Mouse (Mus musculus) cerebellum, postnatal 4 days (tissue): ENCODE data around the gene Ociad1.

Experiments
- DNase-seq, 2 experiments: peaks; one replicate each; pipeline ENCODE4 v3.0.0; 2022; ENCODE audit warnings: low spot score in 2 of 2, mixed read lengths in 1 of 2

Gene Ociad1

DNA sequence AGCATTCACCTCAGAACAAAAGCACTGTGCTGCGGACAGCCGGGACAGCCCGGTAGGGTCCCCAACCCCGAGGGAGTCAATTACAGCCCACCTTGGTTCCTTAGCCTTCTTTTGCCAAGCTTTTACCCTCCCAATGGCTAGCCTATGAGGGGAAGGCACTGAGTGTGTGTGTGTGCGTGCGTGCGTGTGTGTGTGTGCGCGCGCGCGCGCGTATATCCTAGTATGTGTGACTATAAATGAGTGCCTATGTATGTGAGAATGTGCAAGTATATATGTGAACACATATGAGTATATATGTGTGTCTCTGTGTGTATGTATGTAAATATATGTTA, 46.2 kb downstream of the Ociad1 start:
- no peak for DNase-seq

DNA sequence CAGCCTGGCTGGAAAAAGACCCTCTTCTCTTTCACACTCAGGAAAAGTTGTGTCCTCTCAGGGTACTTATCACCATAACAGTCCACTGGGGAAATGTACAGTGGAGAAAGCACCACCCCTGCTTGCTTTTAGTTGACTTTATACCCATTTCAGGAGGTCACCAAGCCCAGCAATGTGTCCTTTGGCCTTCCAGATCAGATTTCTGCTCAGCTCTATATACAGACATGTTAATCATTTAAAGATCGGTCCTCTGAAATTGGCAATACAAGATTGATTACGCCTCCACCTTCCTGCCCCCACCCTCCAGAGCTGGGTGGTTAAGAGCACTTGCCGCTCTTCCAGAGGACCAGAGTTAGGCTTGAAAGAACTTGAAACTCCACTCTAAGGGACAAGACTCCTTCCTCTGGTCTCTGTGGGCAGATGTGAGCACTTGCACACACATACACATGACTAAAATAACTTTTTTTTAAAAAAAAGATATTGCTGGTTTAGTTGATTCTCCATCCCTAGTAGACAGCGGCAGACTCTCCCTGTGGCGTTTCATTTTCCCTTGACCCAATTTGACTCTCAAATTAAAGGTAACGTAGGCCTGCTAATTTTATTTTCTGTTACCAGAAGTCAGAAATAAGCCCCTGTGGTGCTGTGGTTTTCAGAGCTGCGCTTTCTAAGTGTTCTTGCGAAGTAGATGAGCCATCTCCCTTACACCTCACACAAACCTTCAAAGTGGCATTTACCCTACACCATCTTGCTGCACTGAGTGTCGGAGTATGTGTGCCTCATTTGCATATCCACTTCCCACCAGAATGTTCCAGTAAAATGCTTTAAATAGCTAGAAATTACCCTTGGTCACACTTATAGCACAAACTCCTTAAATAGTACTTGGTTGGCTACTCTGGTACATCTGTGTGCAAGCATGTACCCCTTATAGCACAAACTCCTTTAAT, 47.5 kb downstream of the Ociad1 start:
- no peak for DNase-seq

DNA sequence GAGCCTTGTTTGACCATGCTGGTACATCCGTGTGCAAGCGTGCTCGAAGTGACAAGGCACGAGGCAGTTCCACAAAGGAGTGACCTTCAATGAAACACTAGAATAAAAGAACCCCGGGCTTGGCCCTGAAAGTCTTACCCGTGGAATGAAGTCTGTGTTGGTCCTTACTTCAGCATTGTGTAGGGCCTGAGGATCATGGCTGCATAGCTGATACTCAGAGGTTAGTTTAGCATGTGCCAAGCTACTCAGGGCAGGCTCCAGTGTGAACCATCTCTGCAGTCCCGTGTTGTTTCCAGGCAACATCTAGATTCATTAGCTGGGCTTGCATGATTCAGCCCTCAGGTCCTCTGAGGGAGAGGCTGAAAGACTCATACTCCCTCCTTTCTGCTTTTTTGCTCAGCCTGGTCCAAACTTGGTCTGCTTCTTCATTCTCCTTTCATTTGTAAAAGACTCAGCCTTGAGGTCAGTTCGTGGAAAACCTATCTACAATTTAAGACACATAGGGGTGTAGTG, 48.2 kb downstream of the Ociad1 start, which contains the start of gene Ociad2:
Ociad2 (minus strand) TSS at position 306 of the 513 bp plus-strand sequence.
- no peak for DNase-seq

DNA sequence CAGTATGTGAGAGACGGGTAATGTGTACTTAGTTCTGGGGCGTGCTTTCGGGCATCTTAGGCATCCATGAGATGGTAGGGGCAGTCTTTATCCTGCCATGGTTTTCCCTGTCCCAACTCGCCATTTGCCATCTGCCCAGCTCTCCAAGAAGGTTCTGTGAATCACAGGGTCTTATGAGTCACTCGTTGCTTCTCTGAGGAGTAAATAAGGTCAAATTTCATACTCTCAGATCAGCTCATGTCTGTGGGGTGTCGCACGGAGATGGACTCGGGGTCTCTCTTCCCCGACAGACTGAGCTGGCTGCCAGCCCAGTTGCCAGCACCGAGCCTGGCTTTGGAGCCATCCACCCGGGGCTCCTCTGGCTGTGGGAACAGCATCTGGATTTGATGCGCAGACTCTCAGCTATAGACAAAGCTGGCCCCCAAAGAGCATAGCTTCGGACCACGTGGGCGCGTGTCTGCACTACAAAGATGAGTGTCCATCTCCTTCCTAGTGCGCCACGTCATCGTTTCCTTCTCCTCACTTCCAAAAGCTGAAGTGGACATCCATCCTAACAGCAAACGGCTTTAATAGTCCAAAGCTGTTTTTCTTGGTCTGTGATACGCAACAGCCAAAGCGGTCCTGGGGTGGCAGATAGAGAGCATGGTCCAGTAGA, 50.2 kb downstream of the Ociad1 start:
- DNase-seq, result no peak

DNA sequence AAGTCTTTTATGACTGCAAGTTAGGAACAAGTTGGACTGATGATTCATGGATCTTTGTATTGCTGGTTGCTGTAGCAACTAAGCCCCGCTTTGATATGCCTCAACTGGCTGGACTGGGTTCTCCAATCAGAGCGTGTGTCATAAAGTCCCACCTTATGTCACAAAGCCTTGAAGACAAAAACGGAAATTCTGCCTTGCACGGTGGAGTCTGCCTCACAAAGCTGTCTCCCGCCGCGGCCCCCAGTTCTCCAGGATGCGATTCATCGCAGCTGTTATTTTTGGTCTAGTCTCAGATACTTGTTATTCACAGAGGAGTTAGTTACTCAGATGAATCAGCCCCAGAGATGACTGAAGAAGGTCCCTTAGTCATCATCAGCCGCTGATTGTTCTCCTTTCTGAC, 51.7 kb downstream of the Ociad1 start:
- DNase-seq, result peak in 1 of 2 experiments; percentile 10

DNA sequence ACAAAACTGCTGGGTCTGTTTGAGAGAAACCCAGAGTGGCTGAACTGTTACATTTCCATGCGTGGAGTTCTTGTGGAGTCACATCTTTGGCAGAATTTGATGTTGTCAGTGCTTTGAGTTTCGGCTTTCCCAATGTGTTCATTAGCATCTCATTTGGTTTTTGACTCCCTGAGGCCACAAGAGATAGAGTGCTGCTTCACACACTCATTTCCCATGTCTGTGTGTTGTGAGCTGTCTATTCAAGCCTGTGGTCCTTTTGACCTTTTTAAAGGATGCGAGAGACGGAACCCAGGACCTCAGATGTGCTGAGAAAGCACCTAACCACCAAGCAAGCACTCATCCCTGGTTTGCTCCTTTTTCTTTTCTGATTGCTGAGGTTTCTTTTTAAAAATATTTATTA, 52.7 kb downstream of the Ociad1 start:
- no peak for DNase-seq

DNA sequence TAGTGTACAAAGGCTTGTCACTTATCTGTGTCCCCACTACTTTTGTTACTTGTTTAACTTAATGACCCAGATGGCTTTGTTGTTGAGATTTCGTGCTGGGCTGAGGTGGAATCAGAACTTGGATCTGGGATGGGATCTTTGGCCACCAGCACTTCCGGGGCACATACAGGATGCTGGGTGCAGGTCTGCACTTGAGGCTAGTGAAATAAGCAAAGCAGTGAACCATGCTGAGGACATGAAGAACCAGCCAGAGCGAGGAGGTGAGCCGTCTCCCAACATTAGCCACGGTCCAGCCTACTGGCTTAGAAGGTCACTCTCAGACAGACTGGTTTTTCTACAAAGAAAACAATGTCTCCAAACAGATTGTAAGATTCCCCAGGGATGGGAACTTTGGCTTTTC, 56.9 kb downstream of the Ociad1 start:
- DNase-seq, result no peak

DNA sequence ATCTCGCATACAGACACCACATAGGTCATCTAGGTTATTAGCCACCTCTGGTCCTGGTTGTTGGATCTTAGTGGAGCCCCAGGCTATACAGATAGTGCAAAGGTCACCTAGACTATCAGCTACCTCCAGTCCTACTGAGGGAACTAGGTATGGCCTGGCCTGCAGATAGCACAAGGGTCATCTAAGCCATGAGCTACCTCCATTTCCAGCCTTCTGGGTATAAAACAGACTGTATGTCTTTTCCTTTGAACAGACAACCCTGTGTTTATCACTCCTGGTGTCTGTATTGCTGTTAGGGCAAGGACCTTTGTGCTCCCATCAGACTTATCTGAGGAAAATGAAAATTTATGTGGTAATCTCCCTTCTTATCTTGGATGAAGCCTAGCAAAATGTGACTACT, 59.2 kb downstream of the Ociad1 start:
- no peak for DNase-seq

DNA sequence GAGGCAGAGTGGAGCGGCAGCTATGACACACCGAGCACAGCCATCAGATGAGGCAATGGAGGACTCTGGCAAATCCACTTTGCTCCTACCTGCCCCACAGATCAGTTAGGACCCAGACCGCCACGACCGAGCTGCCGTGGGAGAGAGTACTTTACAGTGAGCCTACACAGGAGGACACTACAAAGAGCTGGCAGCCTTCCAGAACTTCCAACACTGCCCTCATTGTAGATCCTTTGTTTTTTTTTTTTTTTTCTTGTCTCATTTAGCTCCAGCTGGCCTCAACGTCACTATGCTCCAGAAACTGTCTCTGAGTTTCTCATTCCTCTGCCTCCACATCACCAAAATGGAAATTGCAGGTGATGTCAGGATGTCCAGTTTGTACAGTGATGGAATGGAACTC, 60.9 kb downstream of the Ociad1 start:
- DNase-seq, result no peak

DNA sequence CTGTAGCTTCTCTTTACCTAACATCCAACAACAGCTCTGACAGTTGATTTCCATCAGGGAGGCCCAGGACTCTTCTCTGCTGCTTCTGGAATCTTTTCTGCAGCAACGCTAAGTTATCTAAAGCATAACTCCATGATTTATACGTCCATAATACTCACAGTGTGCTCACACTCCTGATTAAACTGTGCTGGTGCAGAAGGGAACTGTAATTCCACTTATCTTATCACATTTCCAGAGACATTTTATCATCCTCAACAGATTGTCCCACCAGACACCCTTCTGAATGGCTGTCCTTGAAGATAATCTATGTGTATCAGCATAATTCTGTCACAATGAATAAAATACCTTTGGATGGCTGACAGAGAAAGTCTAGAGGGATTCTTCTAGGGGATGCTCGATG, 61.4 kb downstream of the Ociad1 start:
- no peak for DNase-seq

DNA sequence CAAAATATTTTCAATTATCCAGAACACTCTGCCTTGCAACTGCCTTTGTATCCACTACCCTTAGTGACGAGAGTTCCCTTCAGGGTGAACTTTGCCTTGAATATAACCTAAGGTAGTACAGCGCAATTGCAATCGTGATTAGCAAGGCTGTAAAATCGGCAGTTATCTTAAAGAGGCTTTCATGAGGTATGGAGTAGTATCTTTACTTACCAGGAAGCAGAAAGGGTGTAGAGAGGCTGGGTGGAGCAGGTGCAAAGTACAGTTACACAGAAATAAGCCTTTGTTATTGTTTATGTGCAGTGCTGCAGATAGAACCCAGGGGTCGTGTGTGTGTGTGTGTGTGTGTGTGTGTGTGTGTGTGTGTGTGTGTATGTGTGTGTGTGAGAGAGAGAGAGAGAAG, 62.8 kb downstream of the Ociad1 start:
- DNase-seq, result no peak

DNA sequence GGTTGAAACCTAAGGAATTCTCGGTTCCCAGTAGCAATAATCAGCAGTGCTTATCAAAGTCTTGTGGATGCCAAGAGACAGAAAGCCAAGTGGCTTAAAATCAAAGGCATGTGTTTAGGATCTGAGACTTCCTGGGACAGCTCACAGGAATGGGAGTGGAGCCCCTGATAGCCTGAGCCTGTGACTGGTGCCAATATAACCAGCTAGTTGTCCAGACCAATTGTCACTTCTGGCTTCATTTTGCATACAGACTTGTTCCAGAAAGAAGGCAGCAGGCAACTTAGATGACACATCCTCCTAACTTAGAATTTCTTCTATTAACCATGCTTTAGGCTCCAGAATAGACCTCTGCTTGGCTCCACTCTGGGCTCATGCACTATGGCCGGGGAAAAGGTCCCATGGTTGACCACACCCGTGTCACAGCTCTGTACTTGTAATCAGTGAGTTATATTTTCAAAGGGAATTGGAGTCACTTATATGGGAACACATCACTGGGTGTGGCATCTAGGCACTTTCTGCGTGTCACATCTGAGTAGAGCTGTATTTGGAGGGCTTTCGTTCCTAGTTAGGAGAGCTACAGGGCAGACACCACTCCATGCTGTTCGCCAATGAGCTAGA, 66.7 kb downstream of the Ociad1 start:
- no peak for DNase-seq

DNA sequence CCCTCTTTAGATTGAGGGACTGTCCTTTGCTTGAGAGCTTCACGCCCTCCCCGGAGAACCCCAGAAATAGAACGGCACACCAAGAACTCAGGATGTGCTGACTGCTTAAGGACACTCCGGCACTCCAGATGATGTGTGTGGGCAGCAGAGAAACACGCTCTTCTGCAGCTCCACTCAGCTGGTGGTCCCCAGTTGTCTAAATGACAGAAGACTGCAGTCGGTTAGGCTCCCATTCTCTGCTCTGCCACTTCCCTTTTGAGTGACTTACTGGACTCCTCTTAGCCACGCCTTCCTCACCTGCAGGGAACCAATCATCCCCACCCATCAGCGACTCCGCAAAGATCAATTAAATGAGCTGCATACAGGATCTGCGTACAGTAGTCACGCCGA, 67.2 kb downstream of the Ociad1 start:
- DNase-seq, result no peak

DNA sequence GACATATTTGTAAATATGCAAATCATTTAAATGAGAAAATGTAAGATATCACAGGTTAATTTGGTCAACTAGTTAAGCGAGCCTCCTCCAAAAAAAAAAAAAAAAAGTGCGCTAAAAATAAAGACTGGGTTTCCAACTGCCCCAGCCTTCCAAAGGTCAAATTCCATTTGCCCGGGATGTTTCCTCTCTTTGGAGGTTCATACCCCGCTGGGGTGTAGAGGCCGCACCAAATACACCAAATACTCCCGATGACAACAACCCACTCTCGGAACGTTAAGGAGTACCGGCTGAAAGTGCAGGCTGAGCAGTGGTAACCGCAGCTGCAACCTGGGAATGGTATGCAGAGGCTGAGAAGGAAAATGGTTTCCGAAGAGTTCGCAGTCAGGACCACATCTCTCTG, 67.7 kb downstream of the Ociad1 start:
- DNase-seq, result no peak

DNA sequence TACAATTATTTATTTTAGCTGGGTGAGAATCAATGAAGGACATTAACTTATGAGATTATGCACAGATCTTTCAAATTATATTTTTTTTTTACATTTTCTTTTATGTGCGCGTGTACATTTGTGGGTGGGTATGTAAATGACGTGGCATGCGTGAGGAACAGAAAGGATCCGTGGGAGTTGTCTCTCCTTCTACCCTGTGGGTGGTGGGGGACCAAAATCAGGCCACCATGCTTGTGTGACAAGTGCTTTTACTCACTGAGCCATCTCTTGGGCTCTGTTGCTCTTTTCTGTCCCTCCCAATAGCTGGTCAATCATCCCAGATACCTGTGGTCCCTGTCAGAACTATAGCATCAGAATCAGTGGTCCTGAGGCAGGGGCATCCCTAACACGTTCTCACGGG, 69.8 kb downstream of the Ociad1 start:
- no peak for DNase-seq

DNA sequence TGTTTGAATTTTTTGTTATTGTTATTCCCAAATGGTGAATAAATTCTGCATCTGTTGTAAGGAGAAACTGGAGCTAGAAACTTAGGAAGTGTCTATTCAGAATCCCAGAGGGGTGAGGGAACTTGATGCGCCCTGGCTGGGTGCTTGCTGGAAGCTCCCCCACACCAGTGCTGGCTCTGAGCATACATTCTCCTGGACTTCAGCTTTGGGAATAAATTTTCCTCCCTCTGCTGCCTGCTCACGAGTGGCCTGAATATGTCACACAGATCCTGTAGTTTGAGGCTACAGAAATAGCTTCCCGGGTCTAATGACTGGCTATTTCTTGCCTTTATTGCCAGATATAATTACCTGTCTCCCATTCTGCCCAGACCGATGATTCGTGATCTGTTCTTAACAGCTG, 70.2 kb downstream of the Ociad1 start:
- DNase-seq, result no peak
